Mouse (Mus musculus): ENCODE data around the gene Ccser1. TPM values are rescaled to one million over a fixed set of nuclear protein-coding genes. Genes with fewer than 3 reads are reported as not detected.

The Ccser1 gene
- polyA plus RNA-seq, 1 experiment from 2014 or later, result 14.3 TPM

DNA sequence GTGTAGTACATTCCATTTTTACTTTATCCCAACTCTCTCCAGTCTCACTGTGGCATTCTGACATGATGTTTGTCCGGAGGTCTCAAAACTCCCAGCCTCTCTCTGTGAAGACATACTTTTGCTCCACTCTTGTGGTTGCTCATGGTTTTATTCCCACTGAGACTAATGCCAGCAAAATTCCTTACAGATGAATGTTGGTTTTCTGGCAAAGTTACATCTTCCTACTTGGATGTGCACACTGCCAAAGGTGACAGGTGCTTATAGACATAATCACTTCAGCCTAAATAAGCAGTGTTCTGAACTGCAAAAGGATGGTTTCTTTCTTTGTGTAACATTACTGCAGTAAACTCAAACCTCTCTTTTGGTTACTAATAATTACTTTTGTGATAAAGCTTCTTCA lies 696.2 kb downstream of the Ccser1 start:
- 90% methylated on average over 1 of the region's 1 CpGs for WGBS
- no peaks in the 10 kb centered on the region for H3K36me3 ChIP-seq
- no peaks in the 10 kb centered on the region for H3K27me3 ChIP-seq
- H3K4me3 ChIP-seq (replicated peaks), result no peak overlapping the region
- no peak overlapping the region for H3K27ac ChIP-seq
- no peaks in the 10 kb centered on the region for H3K4me1 ChIP-seq (replicated peaks)
- ATAC-seq (ENCODE audit: insufficient number of reproducible peaks, insufficient read depth, low FRiP score, low TSS enrichment, low read depth), result no peak
- no peak overlapping the region for H3K4me2 ChIP-seq
- no peak overlapping the region for H3K9ac ChIP-seq (replicated peaks)
- H3K9me3 ChIP-seq, result no peaks in the 10 kb centered on the region

DNA sequence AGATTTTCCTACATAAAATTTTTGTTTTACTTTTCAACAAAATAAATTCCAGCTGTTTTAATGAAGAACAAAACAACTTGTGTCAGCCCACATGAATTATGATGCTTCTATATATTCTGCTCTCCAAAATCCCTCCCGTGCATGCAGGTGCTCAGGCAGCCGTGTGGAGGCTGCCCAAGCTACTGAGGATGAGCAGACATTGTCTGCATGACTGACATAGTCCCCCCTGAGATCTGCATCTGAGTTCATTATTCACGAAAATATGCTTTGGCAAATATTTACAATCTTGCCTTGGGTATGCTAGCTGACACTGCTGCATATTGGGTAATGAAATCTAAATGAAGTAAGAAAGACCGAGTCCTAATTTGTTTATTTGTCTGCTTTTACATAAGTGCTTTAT lies 718.1 kb downstream of the Ccser1 start:
- Histone ChIP-seq H3K4me2 (no peak overlapping the region), H3K27ac (no peak overlapping the region), H3K9ac (replicated peaks) (no peak overlapping the region), H3K4me3 (replicated peaks) (no peak overlapping the region), H3K36me3 (no peaks in the 10 kb centered on the region), H3K27me3 (no peaks in the 10 kb centered on the region), H3K9me3 (no peaks in the 10 kb centered on the region), H3K4me1 (replicated peaks) (no peaks in the 10 kb centered on the region)
- ATAC-seq (ENCODE audit: insufficient number of reproducible peaks, insufficient read depth, low FRiP score, low TSS enrichment, low read depth), result no peak
- 71% methylated on average over 4 of the region's 4 CpGs for WGBS

DNA sequence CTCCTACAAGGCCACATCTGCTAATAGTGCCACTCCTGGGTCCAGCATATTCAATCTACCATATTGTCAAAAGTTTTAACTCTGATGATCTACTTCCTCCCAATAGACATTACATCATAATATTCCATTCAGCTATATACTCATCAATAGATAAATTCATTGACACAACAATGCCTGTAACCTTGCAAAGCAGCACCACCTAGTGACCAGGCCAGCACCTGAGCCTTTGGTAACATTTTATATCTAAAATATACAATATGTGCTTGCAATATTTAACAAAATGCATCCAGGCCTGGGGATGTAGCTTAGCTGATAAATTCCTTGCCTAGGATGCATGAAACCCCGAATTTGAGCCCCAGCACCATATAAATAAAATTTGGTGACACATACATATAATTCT lies 722.6 kb downstream of the Ccser1 start:
- Histone ChIP-seq H3K27ac (no peak overlapping the region), H3K9ac (replicated peaks) (no peak overlapping the region), H3K4me2 (no peak overlapping the region), H3K4me1 (replicated peaks) (no peaks in the 10 kb centered on the region), H3K4me3 (replicated peaks) (no peak overlapping the region), H3K9me3 (no peaks in the 10 kb centered on the region), H3K36me3 (no peaks in the 10 kb centered on the region), H3K27me3 (no peaks in the 10 kb centered on the region)
- 24% methylated on average over 1 of the region's 1 CpGs for WGBS
- no peak for ATAC-seq (ENCODE audit: insufficient number of reproducible peaks, insufficient read depth, low FRiP score, low TSS enrichment, low read depth)

DNA sequence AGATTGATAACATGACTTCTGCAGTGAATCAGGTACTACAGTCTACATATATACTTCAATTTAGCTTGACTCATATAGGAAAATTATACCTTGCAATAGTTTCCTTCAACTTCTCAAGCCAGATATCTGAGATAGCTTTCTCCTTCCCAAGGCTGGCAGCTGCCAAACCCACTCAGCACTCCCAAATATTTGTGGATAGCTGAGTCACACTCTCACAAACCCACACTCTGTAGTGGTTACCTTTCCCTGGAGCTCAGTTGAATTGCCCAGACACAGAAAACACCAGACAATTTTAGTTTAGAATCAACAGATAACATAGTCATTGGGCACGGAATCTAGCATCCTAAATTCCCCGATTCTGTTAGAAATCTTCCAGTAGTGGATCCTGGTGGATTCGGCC lies 732.8 kb downstream of the Ccser1 start:
- ATAC-seq (ENCODE audit: insufficient number of reproducible peaks, insufficient read depth, low FRiP score, low TSS enrichment, low read depth), result no peak
- WGBS, result 88% methylated on average over 3 of the region's 3 CpGs

DNA sequence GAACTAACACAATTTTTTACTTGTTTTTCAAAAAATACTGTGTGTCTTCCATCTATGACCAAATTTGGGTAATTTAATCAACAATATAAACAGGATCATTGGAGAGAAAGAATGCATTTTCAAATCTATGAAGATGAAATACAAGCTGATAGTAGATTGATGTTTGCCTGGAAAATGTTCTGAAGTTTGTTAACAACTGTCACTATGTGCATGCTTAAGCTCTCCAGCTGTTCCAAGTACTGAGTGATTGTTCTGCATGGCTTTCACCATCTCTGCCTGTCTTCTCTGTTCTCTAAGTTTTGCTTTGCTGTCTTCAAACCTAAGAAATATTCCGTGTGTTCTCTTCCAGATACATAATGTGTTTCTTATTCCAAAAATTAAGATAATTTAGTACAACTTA lies 751.5 kb downstream of the Ccser1 start:
- Histone ChIP-seq H3K27me3 (no peaks in the 10 kb centered on the region), H3K9me3 (no peaks in the 10 kb centered on the region), H3K9ac (replicated peaks) (no peak overlapping the region), H3K4me2 (no peak overlapping the region), H3K27ac (no peak overlapping the region), H3K4me3 (replicated peaks) (no peak overlapping the region), H3K4me1 (replicated peaks) (no peaks in the 10 kb centered on the region), H3K36me3 (no peaks in the 10 kb centered on the region)
- no peak for ATAC-seq (ENCODE audit: insufficient number of reproducible peaks, insufficient read depth, low FRiP score, low TSS enrichment, low read depth)
- WGBS, result 85% methylated on average over 1 of the region's 1 CpGs

More for the DNA sequence above, 732.8 kb downstream of the Ccser1 start:
- Histone ChIP-seq H3K4me2 (no peak overlapping the region), H3K4me3 (replicated peaks) (no peak overlapping the region), H3K9ac (replicated peaks) (no peak overlapping the region), H3K27ac (no peak overlapping the region), H3K9me3 (no peaks in the 10 kb centered on the region), H3K4me1 (replicated peaks) (no peaks in the 10 kb centered on the region), H3K36me3 (no peaks in the 10 kb centered on the region), H3K27me3 (no peaks in the 10 kb centered on the region)

DNA sequence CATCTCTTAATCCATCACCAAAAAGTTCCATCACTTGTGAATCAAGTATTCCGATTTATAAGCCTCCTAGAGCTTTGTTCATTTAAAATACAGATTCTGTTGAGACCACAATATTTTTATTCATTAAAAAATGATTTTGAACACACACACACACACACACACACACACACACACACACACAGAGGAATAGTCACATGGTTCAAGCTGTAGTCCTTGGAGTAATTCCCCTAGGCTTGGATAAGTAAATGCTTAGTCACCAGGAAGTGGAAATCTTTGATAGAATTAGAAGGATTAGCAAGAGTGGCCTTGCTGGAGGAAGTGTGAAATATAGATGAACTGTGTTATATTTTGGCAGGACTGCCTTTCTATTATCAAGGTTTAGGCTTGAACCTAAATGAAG lies 756.5 kb downstream of the Ccser1 start:
- H3K9ac ChIP-seq (replicated peaks), result no peak overlapping the region
- no peak for ATAC-seq (ENCODE audit: insufficient number of reproducible peaks, insufficient read depth, low FRiP score, low TSS enrichment, low read depth)
- WGBS, result 90% methylated on average over 1 of the region's 1 CpGs

DNA sequence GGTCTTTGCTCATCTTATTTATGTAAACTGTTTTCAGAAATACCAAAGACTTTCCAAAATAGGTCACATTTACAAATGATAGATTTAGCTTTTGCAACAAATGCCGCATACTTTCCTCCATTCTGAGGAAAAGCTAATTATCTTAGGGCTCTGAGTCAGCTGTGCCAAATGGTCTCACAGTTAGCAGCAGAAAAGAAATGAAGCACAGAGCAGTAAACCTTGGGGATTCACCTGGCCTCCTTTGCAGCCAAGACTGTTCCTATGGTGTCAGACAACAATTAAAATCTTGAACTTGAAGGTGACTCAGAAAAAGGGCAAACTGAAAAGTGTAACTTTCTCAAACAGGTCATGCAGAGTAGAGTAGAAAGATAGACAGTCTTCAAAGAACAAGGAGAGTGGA lies 759.1 kb downstream of the Ccser1 start:
- Histone ChIP-seq H3K9me3 (no peaks in the 10 kb centered on the region), H3K9ac (replicated peaks) (no peak overlapping the region), H3K27ac (no peak overlapping the region), H3K4me1 (replicated peaks) (no peaks in the 10 kb centered on the region), H3K4me3 (replicated peaks) (no peak overlapping the region), H3K27me3 (no peaks in the 10 kb centered on the region), H3K4me2 (no peak overlapping the region), H3K36me3 (no peaks in the 10 kb centered on the region)
- no peak for ATAC-seq (ENCODE audit: insufficient number of reproducible peaks, insufficient read depth, low FRiP score, low TSS enrichment, low read depth)
- 77% methylated on average over 1 of the region's 1 CpGs for WGBS

More for the DNA sequence above, 756.5 kb downstream of the Ccser1 start:
- H3K36me3 ChIP-seq, result no peaks in the 10 kb centered on the region
- H3K4me1 ChIP-seq (replicated peaks), result no peaks in the 10 kb centered on the region
- H3K27ac ChIP-seq, result no peak overlapping the region
- H3K4me2 ChIP-seq, result no peak overlapping the region
- H3K9me3 ChIP-seq, result no peaks in the 10 kb centered on the region
- no peaks in the 10 kb centered on the region for H3K27me3 ChIP-seq
- no peak overlapping the region for H3K4me3 ChIP-seq (replicated peaks)

DNA sequence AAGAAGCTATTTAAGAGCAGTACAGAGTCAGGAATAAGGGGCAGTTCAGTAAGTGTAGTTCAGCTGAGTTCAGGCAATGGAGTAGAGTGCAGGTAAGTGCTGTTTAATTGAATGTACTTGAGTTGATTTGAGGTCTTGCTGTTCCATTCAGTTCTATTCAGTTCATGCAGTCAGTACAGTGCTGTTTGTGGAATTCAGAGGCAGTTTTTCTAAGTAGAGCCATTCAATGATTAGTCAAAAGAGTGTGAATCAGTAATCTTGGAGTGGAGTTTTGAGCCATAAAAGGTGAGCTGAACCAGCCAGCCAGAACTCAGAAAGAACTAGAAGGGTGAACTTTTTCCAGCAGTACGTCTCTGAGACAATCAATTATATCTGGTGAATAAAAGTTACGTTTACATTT lies 773.6 kb downstream of the Ccser1 start:
- WGBS, result 81% methylated on average over 2 of the region's 2 CpGs
- no peaks in the 10 kb centered on the region for H3K36me3 ChIP-seq
- H3K9me3 ChIP-seq, result no peaks in the 10 kb centered on the region
- no peak overlapping the region for H3K4me2 ChIP-seq
- H3K27me3 ChIP-seq, result no peaks in the 10 kb centered on the region
- no peak for ATAC-seq (ENCODE audit: insufficient number of reproducible peaks, insufficient read depth, low FRiP score, low TSS enrichment, low read depth)
- H3K27ac ChIP-seq, result no peak overlapping the region
- H3K9ac ChIP-seq (replicated peaks), result no peak overlapping the region
- H3K4me1 ChIP-seq (replicated peaks), result no peaks in the 10 kb centered on the region
- H3K4me3 ChIP-seq (replicated peaks), result no peak overlapping the region

DNA sequence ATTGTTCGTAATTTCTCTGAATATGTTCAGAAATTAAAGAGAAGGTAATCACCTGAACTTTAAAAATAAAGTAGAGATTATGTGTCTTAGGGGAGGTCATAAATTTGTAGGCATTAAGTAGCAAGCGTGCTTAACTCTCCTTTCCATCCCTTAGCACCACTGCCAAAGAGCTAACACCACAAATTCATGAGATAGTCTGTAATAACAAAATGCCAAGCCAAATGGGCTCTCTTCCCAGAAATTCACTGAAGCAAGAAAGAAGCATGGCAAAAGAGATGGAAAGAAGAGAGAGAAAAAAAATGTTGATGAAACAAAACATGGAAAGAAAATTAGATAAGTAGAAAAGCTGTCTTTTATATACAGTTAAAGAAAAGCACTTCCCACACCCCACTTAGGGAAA lies 796.8 kb downstream of the Ccser1 start:
- WGBS, result 69% methylated on average over 2 of the region's 2 CpGs

DNA sequence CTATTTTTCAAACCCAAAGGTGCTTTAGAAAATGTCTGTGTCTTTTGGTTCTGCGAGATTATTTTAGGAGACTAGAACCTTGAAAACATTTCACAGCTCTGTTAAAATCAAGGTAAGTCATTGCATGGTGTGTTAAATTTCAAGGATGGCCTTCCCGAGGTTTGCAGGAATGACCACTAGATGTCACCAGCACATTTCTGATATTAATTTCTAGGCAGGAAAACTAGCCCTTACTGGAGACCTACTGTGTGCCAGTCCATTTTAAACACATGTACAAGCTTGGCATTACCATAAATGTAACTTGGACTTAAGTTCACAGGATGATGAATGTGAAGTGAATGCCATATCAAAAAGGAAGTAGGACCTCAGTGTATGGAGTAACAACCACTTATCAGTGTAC lies 798.3 kb downstream of the Ccser1 start:
- no peak for ATAC-seq (ENCODE audit: insufficient number of reproducible peaks, insufficient read depth, low FRiP score, low TSS enrichment, low read depth)

More for the DNA sequence above, 796.8 kb downstream of the Ccser1 start:
- H3K27me3 ChIP-seq, result no peaks in the 10 kb centered on the region
- no peaks in the 10 kb centered on the region for H3K36me3 ChIP-seq
- ATAC-seq (ENCODE audit: insufficient number of reproducible peaks, insufficient read depth, low FRiP score, low TSS enrichment, low read depth), result no peak
- no peak overlapping the region for H3K4me3 ChIP-seq (replicated peaks)
- no peak overlapping the region for H3K4me2 ChIP-seq
- H3K27ac ChIP-seq, result no peak overlapping the region
- no peaks in the 10 kb centered on the region for H3K4me1 ChIP-seq (replicated peaks)
- H3K9ac ChIP-seq (replicated peaks), result no peak overlapping the region
- no peaks in the 10 kb centered on the region for H3K9me3 ChIP-seq

DNA sequence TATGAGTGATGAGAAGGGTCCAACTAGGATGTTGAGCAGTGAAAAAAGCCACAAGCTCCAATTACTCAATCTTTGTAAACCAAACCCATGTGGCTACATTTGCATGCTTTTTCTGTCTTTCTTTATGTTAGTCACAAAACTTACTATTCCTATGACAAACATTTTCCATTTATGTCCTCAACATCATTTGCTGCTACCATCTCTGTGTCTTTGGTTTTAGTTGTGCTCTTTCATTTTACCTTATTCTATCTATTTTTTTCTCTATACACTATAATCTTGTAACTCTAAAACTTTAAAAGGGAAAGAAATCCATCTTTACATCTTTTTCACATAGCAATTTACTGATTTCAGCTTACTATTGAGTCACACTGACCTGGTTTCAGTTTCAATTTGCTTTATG lies 834.2 kb downstream of the Ccser1 start:
- Histone ChIP-seq H3K9me3 (no peaks in the 10 kb centered on the region), H3K4me3 (replicated peaks) (no peak overlapping the region), H3K4me1 (replicated peaks) (no peaks in the 10 kb centered on the region), H3K27ac (no peak overlapping the region), H3K27me3 (no peaks in the 10 kb centered on the region), H3K4me2 (no peak overlapping the region), H3K9ac (replicated peaks) (no peak overlapping the region), H3K36me3 (no peaks in the 10 kb centered on the region)
- ATAC-seq (ENCODE audit: insufficient number of reproducible peaks, insufficient read depth, low FRiP score, low TSS enrichment, low read depth), result no peak

More for the DNA sequence above, 798.3 kb downstream of the Ccser1 start:
- H3K4me3 ChIP-seq (replicated peaks), result no peak overlapping the region
- H3K27me3 ChIP-seq, result no peaks in the 10 kb centered on the region
- 24% methylated on average over 2 of the region's 2 CpGs for WGBS
- H3K9me3 ChIP-seq, result no peaks in the 10 kb centered on the region
- no peak overlapping the region for H3K27ac ChIP-seq
- H3K4me2 ChIP-seq, result no peak overlapping the region
- H3K9ac ChIP-seq (replicated peaks), result no peak overlapping the region
- H3K4me1 ChIP-seq (replicated peaks), result no peaks in the 10 kb centered on the region
- H3K36me3 ChIP-seq, result no peaks in the 10 kb centered on the region

DNA sequence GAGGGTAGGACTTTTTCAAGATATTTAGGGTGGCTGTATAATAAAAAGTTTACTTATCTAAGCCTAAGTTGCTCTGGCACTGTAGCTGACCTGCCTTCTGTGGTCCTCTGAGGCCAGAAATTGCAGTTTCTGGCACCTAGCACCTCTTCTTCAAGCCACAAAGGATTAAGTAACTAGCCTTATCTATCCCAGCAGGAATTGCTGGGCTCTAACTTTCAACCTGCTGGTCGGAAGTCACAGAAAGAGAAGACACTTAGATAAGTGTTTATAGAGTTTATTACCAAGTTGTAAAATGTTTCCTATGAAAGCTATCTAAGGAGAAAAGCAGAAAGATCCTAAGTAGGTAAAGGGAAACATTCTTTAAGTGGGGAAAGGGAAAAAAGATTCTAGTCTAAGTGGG lies 864.3 kb downstream of the Ccser1 start:
- Histone ChIP-seq H3K4me1 (replicated peaks) (no peaks in the 10 kb centered on the region), H3K4me3 (replicated peaks) (no peak overlapping the region), H3K27me3 (no peaks in the 10 kb centered on the region), H3K36me3 (no peaks in the 10 kb centered on the region), H3K9me3 (no peaks in the 10 kb centered on the region), H3K27ac (no peak overlapping the region), H3K9ac (replicated peaks) (no peak overlapping the region), H3K4me2 (no peak overlapping the region)
- ATAC-seq (ENCODE audit: insufficient number of reproducible peaks, insufficient read depth, low FRiP score, low TSS enrichment, low read depth), result no peak
- 29% methylated on average over 1 of the region's 1 CpGs for WGBS

All from limb, embryonic 12.5 days (tissue).